Mouse (Mus musculus) CH12.LX (cell line): ENCODE data around the gene Map3k20. TPM values are rescaled to one million over a fixed set of nuclear protein-coding genes. Genes with fewer than 3 reads are reported as not detected.

Experiments
- DNase-seq: peaks from one replicate; pipeline ENCODE4 v3.0.0-alpha.2; 2013; ENCODE audit errors: extremely low read depth
- H3K27ac ChIP-seq: 2 replicates; pipeline ENCODE4 v1.5.1; 2012; ENCODE audit warnings: low read depth, mild to moderate bottlenecking, control low read depth, moderate library complexity; ENCODE audit not compliant: insufficient read depth
- H3K27me3 ChIP-seq: replicated peaks from 2 replicates; pipeline ENCODE3; 2012; ENCODE audit warnings: inconsistent platforms
- H3K36me3 ChIP-seq, 2 experiments: replicated peaks in 1 of 2; 2 replicates each; pipeline versions ENCODE3 to v1.6.1; 2012; ENCODE audit warnings: inconsistent platforms in 1 of 2, low read length in 1 of 2, mild to moderate bottlenecking in 1 of 2, mixed read lengths in 1 of 2, moderate library complexity in 1 of 2; ENCODE audit not compliant: control insufficient read depth in 1 of 2, insufficient read depth in 1 of 2
- H3K4me1 ChIP-seq, 2 experiments: 2 replicates each; pipeline ENCODE4 v1.6.1; 2012; ENCODE audit warnings: inconsistent platforms in 1 of 2, moderate library complexity in 1 of 2; ENCODE audit not compliant: insufficient read depth in 2 of 2, control insufficient read depth in 1 of 2
- H3K4me2 ChIP-seq: 2 replicates; pipeline ENCODE4 v1.6.1; 2012; ENCODE audit warnings: low read depth, mild to moderate bottlenecking, control low read depth; ENCODE audit not compliant: poor library complexity, insufficient read depth, severe bottlenecking
- H3K4me3 ChIP-seq, 3 experiments: fragments of 150-350 bp in 1 of 3; sonication (generic) in 1 of 3; replicated peaks in 1 of 3; 2 replicates each; pipeline versions ENCODE3 to v1.5.1; 2011 to 2012; ENCODE audit warnings: low read depth in 2 of 3, low read length in 2 of 3, mild to moderate bottlenecking in 2 of 3, moderate library complexity in 2 of 3, control low read depth in 1 of 3, improper control_type of control experiment in 1 of 3, inconsistent platforms in 1 of 3, mixed read lengths in 1 of 3; ENCODE audit not compliant: poor library complexity in 1 of 3
- H3K79me2 ChIP-seq: replicated peaks from 2 replicates; pipeline ENCODE4 v1.6.1; 2012; ENCODE audit warnings: mild to moderate bottlenecking, moderate library complexity; ENCODE audit not compliant: control insufficient read depth, poor library complexity, insufficient read depth, severe bottlenecking; ENCODE audit errors: extremely low read depth
- H3K9ac ChIP-seq: 2 replicates; pipeline ENCODE4 v1.6.1; 2012; ENCODE audit warnings: low read depth, mild to moderate bottlenecking, control low read depth, moderate library complexity; ENCODE audit not compliant: insufficient read depth
- H3K9me3 ChIP-seq: replicated peaks from 2 replicates; pipeline ENCODE3; 2012; ENCODE audit warnings: low read length, inconsistent platforms, mixed read lengths
- BHLHE40 ChIP-seq: IDR thresholded peaks from 2 replicates; pipeline ENCODE4 v1.6.1; 2011; ENCODE audit warnings: mild to moderate bottlenecking, low read depth, low read length, improper control_type of control experiment
- CHD1 ChIP-seq: IDR thresholded peaks from 2 replicates; pipeline ENCODE4 v1.6.1; 2012; ENCODE audit warnings: low read depth, low read length, improper control_type of control experiment, inconsistent platforms
- CHD2 ChIP-seq: IDR thresholded peaks from 2 replicates; pipeline ENCODE4 v1.6.1; 2011; ENCODE audit warnings: low read length, improper control_type of control experiment
- E2F4 ChIP-seq: IDR thresholded peaks from 2 replicates; pipeline ENCODE4 v1.6.1; 2011; ENCODE audit warnings: low read depth, low read length, improper control_type of control experiment; ENCODE audit not compliant: insufficient replicate concordance
- ELF1 ChIP-seq: IDR thresholded peaks from 2 replicates; pipeline ENCODE4 v1.6.1; 2014; ENCODE audit warnings: low read depth, mild to moderate bottlenecking, inconsistent platforms, low read length, improper control_type of control experiment
- EP300 ChIP-seq: IDR thresholded peaks from 2 replicates; pipeline ENCODE4 v1.6.1; 2011; ENCODE audit warnings: low read length, improper control_type of control experiment
- ETS1 ChIP-seq: conservative IDR thresholded peaks from 2 replicates; pipeline ENCODE4 v1.6.1; 2012; ENCODE audit warnings: low read depth, mild to moderate bottlenecking, inconsistent platforms, low read length, improper control_type of control experiment, moderate library complexity
- GABPA ChIP-seq: IDR thresholded peaks from 2 replicates; pipeline ENCODE4 v1.6.1; 2012; ENCODE audit warnings: low read depth, low read length, improper control_type of control experiment, inconsistent platforms; ENCODE audit not compliant: insufficient replicate concordance
- HCFC1 ChIP-seq: IDR thresholded peaks from 2 replicates; pipeline ENCODE4 v1.6.1; 2012; ENCODE audit warnings: low read depth, mild to moderate bottlenecking, inconsistent platforms, low read length, improper control_type of control experiment
- IRF4 ChIP-seq: IDR thresholded peaks from 2 replicates; pipeline ENCODE4 v1.6.1; 2014; ENCODE audit warnings: low read depth, mild to moderate bottlenecking, inconsistent platforms, low read length, improper control_type of control experiment
- JUND ChIP-seq: conservative IDR thresholded peaks from 2 replicates; pipeline ENCODE4 v1.6.1; 2011; ENCODE audit warnings: low read depth, low read length, improper control_type of control experiment
- KAT2A ChIP-seq: IDR thresholded peaks from 2 replicates; pipeline ENCODE4 v1.6.1; 2012; ENCODE audit warnings: low read length, improper control_type of control experiment, inconsistent platforms; ENCODE audit not compliant: insufficient replicate concordance
- MXI1 ChIP-seq: IDR thresholded peaks from 2 replicates; pipeline ENCODE4 v1.6.1; 2011; ENCODE audit warnings: mild to moderate bottlenecking, low read depth, low read length, improper control_type of control experiment
- MYC ChIP-seq: IDR thresholded peaks from 2 replicates; pipeline ENCODE4 v1.6.1; 2011; ENCODE audit warnings: low read depth, mild to moderate bottlenecking, improper control_type of control experiment, low read length
- NELFE ChIP-seq: IDR thresholded peaks from 2 replicates; pipeline ENCODE4 v1.6.1; 2011; ENCODE audit warnings: low read depth, low read length, improper control_type of control experiment
- NRF1 ChIP-seq: IDR thresholded peaks from 2 replicates; pipeline ENCODE4 v1.6.1; 2014; ENCODE audit warnings: low read depth, mild to moderate bottlenecking, inconsistent platforms, low read length, improper control_type of control experiment, moderate library complexity
- PAX5 ChIP-seq: IDR thresholded peaks from 2 replicates; pipeline ENCODE4 v1.6.1; 2012; ENCODE audit warnings: low read length, inconsistent platforms, mixed read lengths
- POLR2AphosphoS2 ChIP-seq: IDR thresholded peaks from 2 replicates; pipeline ENCODE4 v1.6.1; 2011; ENCODE audit warnings: low read depth, low read length, improper control_type of control experiment
- RAD21 ChIP-seq: IDR thresholded peaks from 2 replicates; pipeline ENCODE4 v1.6.1; 2011; ENCODE audit warnings: low read depth, mild to moderate bottlenecking, low read length, improper control_type of control experiment, moderate library complexity
- SIN3A ChIP-seq: IDR thresholded peaks from 2 replicates; pipeline ENCODE4 v1.6.1; 2012; ENCODE audit warnings: low read length, improper control_type of control experiment, inconsistent platforms
- TBP ChIP-seq: conservative IDR thresholded peaks from 2 replicates; pipeline ENCODE4 v1.6.1; 2011; ENCODE audit warnings: low read depth, low read length, improper control_type of control experiment
- UBTF ChIP-seq: IDR thresholded peaks from 2 replicates; pipeline ENCODE4 v1.6.1; 2012; ENCODE audit warnings: low read depth, mild to moderate bottlenecking, inconsistent platforms, low read length, improper control_type of control experiment, moderate library complexity
- USF2 ChIP-seq: conservative IDR thresholded peaks from 2 replicates; pipeline ENCODE4 v1.6.1; 2011; ENCODE audit warnings: low read depth, low read length, improper control_type of control experiment
- ZC3H11A ChIP-seq: IDR thresholded peaks from 2 replicates; pipeline ENCODE4 v1.6.1; 2012; ENCODE audit warnings: low read depth, mild to moderate bottlenecking, inconsistent platforms, low read length, improper control_type of control experiment
- dilution Hi-C: fragments of 300-500 bp; cut with MboI; formaldehyde crosslinking; loops from 2 replicates; pipeline ENCODE4 v1.14.3; 2020; ENCODE audit warnings: low sequenced_read_pairs; ENCODE audit not compliant: extremely low pct_unique_long_range_greater_than_20kb, extremely low pct_ligation_motif_present
- in situ Hi-C: fragments of 300-500 bp; cut with MboI; formaldehyde crosslinking; loops from 3 replicates; pipeline ENCODE4 v1.14.3; 2019; ENCODE audit warnings: low sequenced_read_pairs, low pct_ligation_motif_present, low pct_unique_long_range_greater_than_20kb, mixed read lengths
- polyA plus RNA-seq: library from polyadenylated mRNA; unstranded; fragments of >175 nt; gene quantifications from 2 replicates; pipeline ENCODE4 v1.2.1, GENCODE M21; 2012; ENCODE audit warnings: low read depth; ENCODE audit not compliant: insufficient read length
- total RNA-seq, 2 experiments: library from RNA; depleted of rRNA; stranded (reverse); fragments of 300-350 nt in 1 of 2; fragments of >200 nt in 1 of 2; gene quantifications; 2 replicates each; pipeline ENCODE4 v1.2.3; 2012 to 2014

The Map3k20 gene
- total and polyA plus RNA-seq, 3 experiments, result 4.1 to 6.6 (median 6.1) TPM

DNA sequence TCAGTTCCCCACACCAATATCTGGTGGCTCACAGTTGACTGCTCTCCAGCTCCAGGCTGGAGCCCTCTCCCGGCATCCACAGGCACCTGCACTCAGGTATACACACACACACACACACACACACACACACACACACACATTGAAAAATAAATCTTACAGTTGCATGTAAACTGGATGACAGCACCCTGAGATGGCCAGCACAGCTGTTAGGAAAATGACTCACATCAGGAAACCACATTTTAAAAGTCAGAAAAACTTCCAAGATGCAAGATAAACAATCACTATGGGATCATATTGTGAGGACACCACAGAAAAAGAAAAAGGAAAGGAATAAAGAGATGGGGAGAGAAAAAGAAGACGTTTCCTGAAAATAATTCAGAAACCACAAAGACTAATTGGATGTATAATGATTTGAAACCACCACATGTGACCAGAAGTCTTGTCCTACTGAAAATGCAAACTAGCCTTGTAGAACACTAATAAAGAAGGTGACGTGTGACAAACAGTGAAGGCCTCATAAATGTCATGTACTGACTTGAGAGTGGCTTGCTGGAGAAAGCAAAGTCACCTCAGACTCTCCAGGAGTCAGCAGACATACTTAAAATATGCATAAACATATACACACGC lies 7.1 kb upstream of the Map3k20 start (continued):
- peak; percentile 53 for TF ChIP-seq BHLHE40
- 0 out of 2 replicates have a peak, but pooled peaks have one; percentile 44 for TF ChIP-seq CHD2
- TF ChIP-seq HCFC1, result no peak
- no peak for TF ChIP-seq MYC
- no peak for TF ChIP-seq CHD1
- TF ChIP-seq GABPA, result no peak

DNA sequence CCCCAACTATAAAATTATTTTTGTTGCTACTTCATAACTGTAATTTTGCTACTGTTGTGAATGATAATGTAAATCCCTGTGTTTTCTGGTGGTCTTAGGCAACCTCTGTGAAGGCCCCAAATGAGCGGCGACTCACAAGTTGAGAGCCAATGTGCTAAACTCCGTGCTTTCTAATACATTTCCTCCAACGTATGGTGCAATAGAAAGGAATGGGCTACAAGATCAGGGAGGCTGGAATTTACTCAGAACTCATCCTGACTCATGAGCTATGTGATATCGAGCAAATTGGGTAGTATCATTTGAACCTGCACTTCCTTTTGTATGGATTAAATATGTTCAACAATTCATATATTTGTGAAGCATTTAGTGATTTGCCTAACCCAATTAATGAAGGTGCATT lies 4.9 kb upstream of the Map3k20 start:
- H3K36me3 ChIP-seq, result no peaks in the 10 kb centered on the region
- H3K4me1 ChIP-seq, result peaks cover 0 to 14% of the 10 kb centered on the region in 2 experiments; a peak in 2 of 4 replicates
- no peak overlapping the region for H3K4me2 ChIP-seq
- no peaks in the 10 kb centered on the region for H3K27me3 ChIP-seq
- dilution Hi-C loops (no loop called here), in situ Hi-C loops (no loop called here)
- no peak for DNase-seq
- TF ChIP-seq NRF1 (no peak), USF2 (no peak), JUND (no peak), PAX5 (no peak), MXI1 (no peak), KAT2A (no peak), ETS1 (no peak), E2F4 (no peak), NELFE (no peak), ZC3H11A (no peak), TBP (no peak), BHLHE40 (no peak), ELF1 (no peak), EP300 (no peak), IRF4 (no peak), POLR2AphosphoS2 (no peak), UBTF (no peak), SIN3A (no peak), RAD21 (no peak)
- TF ChIP-seq, all 38 proteins: peak for 0
- H3K9ac ChIP-seq, result no peak overlapping the region
- no peak overlapping the region for H3K27ac ChIP-seq
- no peaks in the 10 kb centered on the region for H3K9me3 ChIP-seq
- H3K4me3 ChIP-seq, result no peak overlapping the region
- no peaks in the 10 kb centered on the region for H3K79me2 ChIP-seq
